Mouse (Mus musculus) ES-CJ7 (cell line): Measurements from ENCODE around the gene Tmem229b.

ENCODE experiments used
- DNase-seq: peaks from one replicate; pipeline ENCODE4 v3.0.0; 2011; ENCODE audit warnings: low read depth, low spot score

Tmem229b gene

DNA sequence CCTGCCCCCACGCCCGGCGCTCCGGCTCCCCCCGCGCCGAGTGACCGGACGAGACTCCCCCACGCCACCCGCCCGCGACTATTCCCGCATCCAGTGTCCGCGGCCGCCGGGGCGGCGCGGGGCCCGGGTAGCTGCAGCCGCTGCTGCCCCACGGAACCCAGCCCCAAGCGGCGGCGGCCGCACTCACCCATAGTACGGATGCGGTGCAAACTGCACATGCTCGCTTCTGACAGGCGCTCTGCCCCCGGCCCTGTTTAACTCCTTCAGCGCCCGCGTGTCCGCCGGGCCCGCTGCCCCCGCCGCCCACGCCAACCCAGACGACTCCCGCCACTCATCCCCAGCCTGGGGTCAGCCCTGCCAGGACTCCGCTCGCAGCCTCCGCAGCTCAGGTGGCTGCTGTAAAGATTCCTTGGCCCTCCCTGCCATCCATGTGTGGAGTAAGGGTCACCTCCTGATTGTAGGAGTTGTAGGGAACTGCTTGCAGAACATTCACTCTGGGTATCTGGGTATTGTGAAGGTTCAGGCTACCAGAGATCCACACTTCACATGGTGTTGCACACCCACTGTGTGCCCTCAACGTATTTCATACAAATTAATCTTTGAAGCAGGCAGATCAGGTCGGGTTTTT is at the start of gene Tmem229b:
Tmem229b (minus strand) TSS at position 502 of the 628 bp plus-strand sequence.
- peak; percentile 36 for DNase-seq

DNA sequence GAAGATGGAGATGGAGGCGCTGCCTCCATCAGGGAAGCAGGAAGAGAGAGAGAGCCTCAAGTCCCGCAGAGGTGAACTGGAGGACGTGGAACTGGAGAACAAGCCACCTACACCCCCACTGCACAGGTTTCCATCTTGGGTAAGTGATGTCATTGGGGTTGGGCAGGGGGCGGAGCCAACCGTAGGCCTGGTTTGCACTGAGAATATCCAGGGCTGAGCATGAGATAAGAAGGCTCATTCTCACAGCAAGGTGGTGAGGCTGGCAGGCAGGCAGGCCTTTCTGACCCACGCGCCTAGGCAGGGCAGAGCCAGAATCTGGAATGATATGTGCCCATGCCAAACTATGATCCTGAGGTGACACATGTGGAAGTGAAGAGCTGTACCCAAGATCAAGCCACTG is 47.8 kb upstream of the Tmem229b start:
- peak; percentile 28 for DNase-seq

DNA sequence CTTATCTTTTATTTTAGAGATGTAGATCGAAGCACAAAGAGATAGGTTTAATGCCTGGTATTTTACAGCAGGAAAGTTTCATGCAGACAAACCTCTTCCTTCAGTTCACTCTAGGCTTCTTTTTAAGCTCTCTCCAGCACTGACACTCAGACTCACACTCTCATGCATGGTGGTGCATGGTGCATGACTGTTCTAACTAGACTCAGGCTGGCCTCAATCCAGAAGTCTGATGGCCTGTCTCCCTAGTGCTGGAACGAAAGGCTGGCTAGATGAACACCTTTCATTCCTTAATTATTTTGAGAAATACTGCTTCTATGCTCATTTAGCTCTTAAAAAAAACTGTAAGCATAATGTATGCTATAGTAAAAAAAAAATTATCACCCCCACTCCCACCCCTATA is 44.6 kb upstream of the Tmem229b start:
- DNase-seq, result no peak

DNA sequence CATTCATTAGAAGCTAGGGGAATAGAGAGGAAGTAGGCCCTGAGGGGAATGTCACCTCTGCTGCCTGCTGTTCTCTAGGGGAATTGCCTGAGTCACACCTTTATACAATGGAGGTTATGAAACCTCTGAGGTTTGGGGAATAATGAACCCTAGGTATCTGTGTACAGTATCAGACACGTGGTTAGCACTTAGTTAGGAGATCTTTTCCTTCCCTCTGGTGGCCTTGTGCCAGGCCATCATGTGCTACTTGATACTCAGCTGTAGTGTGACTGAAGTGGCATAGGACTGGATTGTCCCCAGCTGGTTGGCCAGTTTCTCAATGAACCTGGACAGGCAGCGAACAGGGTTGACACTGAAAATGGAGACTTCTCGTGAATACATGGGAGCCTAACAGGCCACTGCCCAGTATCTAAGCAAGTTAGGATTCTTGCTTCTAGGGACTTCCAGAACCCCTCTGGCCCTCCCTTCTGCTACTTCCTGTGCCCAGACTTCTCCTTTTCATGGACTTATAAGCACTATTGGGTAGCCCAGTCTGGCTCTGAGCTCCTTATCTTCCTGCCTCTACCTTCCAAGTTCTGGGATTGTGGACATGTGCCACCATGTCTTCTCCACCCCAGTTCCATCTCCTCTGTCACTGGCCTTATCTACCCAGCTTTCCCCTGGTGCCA is 43.3 kb upstream of the Tmem229b start:
- no peak for DNase-seq

DNA sequence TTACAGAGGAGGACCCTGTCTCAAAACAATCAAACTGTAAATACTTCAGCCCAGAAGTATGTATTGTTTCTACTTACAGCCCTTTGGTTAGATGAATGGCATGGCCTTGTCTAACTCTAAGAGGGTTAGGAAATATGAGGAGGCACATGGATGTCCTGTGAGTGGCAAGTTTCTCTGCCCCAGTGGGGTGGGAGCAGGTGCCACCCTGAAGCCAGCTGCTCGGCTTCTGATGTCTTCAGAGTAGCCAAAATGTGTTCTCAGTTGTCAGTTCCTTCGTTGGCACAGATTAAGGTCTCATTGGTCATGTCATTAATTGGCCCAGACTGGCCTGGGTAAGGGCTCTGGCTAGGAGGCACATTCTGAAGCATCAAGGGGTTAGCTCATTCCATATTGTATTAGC is 42.4 kb upstream of the Tmem229b start:
- no peak for DNase-seq

DNA sequence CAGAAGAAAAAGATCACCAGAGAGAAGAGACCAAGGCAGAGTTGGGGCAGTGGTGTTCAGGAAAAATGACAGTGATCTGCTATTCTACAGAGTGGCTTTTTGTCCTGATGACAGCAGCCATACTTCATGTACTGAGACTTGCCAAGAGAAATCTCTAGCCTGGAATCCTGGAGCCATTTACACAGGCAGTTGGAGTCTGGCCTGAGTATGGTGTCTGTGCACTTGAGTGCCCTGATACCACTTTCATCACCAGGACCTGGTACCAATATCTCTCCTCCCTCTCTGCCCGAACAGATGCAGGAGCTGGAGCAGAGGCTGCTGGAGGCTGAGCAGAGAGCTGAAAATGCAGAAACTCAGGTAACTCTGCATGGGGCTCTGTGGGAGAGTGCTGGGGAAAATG is 41.5 kb upstream of the Tmem229b start:
- no peak for DNase-seq

DNA sequence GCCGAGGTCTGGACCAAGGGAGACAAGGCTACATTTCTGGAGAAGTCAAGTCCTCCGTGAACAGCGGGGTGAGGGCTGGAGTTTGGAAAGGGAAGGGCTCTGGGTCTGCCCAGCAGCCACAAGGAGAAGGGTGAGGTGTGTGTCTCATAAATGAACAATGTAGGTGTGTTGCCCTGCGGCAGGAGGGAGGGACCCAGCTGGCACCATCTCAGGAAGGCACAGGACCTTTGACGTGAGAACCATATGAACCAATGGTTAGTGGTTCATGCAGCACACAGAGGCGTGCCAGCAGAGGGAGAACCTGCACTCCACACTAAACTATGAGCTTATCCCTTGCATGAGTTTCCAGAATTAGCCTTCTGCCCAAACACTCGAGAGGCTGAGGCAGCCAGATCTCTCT is 39.8 kb upstream of the Tmem229b start:
- DNase-seq, result no peak

DNA sequence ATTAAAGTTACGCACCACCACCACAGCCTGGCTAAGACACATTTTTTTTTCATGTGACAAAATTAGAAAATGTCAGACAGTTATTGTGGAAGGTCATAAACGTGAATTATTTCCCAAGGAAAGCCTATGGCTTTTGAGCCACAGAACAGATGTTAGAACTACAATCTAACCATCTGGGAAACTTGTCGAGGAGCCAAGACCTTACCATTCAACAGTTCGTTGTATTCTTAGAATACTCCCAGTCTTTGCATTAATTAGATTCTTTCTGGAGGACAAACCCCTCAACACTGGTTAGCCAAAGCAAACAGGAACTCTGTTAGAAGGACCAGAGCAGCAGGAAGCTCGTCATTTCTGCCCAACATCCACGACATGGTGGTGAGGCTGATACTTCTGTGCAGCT is 38.7 kb upstream of the Tmem229b start:
- DNase-seq, result no peak

DNA sequence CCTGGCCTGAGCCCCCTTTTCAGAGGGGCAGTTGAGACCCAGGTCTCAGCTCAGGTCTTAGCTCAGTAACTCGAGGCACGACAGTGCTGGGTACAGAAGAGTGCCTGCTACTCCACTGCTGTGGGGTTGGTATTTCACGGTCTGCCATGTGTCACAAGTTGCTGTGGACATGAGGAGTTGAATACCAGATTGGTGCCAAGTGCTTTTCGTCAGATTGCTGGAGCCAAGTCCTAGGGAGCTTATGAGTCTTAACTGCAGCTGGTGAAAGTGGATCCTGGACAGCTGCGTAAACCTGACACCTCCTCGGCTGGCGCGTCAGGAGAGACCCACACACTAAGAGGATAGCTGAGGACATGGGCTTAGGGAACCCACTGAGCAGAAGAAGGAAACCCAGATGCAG is 37.2 kb upstream of the Tmem229b start:
- no peak for DNase-seq

DNA sequence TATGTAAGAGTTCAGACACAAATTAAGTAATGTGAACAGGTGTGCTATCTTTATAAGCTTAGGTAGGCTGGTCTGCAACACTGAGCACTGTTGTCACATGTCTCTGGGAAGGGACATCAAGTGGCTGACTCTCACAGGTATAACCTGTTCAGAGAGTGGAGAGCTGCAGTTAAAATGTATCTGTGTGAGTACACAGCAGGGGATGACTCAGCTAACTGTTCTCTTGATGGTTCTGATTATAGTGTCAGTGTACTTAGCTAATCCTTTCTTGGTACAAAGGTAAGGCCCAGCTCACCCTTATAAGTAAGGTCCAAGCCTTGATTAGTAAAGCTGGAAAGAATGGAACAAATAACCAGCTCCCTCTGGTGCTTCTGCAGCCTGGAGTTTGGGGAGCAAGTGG is 34.0 kb upstream of the Tmem229b start:
- peak; percentile 57 for DNase-seq

DNA sequence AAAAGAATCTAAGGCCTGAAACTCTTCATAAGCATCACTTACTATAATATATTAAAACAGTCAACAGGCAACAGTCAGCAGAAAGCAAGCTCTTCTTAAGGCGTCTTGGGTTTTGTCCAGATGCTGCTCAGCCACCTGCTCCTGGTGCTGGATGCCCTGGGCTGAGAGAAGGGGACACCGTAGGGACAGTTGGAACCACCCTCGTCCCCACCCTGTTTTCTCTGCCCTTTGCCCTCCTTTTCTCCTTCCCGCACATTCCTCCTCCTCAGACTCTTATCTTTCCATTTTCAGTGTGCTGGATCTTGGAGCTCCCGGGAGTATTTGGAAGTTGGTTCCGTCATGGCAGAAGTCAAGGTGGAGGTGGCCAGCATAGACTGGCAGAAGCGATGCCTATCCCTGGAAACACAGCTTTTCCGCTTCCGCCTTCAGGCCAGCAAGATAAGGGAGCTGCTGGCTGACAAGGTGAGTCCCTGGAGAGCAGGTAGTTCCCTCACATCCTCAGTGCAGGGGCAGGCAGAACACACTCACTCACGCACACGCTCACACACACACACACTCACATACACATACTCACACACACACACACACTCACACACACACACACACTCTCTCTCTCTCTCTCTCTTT is 32.9 kb upstream of the Tmem229b start:
- no peak for DNase-seq

DNA sequence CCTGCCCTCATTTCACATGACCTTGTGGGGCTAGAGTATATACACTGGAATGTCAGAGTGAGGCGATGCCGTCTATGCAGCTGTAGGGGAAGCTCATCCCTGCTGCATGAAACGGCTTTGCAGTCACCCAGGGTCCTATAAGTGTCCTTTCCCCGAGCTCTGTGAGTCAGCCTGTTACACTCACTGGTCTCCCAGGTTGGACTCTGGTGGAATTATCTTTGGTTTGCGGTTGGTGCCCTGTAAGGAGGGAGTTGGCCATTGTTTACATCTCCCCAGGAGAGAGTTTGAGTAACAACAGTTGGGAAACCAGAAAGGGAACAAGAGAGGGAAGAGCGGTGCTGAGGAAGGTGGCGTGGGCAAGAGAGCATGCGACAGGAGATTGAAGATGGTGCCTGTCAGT is 32.3 kb upstream of the Tmem229b start:
- no peak for DNase-seq

DNA sequence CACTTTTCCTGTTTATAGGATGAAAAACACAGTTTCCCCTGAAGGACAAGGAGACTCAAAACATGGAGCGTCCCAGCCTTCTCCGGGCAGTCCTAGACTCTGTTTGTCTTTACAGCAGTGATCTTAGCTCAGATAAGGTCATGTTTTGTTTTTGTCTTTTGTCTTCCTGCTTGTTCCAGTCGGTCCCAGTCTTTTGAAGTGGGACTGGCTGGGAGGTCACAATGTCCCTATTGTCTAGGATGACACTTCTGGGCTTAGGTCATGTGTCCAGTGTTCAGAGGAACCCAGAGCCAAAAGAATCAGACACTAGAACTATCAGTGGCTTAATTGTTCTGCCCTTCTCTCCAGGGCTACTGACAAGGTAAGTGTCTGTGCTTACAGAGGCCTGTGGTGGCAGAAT is 27.9 kb upstream of the Tmem229b start:
- peak; percentile 88 for DNase-seq

DNA sequence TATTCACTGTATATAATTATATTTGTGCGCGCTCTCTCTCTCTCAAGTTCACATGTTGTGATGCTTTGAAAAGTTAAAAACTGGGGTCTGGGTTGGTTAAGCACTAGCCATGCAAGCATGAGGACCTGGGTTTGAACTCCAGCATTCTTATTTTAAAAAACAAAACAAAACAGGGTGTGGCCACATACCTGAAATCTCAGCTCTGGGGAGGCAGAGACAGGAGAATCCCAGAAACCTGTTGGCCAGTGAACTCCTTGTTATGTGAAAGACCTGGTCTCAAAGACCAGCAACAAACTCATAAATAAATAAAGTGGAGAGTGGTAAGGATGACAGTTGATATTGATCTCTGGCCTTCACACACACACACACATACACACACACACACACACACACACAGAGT is 26.9 kb upstream of the Tmem229b start:
- DNase-seq, result peak; percentile 55

DNA sequence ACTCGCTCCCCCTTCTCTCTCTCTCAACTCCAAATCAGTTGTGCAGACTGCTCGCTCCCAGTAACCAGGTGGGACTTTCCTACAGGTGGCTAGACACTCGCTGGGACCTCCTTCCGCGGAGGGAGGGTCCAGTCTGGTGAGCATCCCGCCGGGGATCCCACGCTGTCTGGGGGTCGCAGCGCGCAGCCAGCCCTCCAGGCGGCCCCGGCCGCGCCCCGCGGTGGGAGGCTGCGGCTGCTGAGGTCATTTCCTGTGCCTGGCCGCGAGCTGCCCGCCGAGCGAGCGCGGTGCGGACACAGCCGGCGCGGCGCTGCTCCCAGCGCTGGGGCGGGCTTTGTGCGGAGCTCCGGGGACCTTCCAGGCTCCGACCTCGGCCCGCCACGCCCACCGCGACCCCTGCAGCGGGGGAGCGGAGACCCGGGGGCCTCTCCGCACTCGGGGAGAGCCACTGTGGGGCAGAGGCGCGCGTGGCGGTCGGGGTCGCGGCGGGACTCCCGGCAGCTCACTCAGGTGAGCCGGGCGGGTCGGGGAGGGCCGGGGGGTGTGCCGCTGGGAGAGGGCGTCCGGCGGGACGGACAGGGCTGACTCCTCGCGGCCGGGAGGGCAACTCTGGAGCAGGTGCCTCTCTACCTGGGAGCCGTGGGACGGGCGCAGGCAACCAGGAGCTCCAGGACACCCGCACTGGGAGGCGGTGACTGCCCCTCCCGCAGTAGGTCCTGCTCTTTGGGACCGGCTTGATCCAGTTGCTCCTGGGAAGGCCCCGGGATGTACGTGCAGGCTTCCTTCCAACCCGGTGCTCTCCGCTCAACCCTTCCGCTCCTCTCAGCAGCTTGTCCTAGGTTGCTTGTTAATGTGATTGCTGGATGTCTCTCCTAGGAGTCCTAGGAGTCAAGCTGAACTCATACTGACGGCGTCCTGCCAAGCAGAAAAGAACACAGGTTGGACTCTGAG is 21.8 kb upstream of the Tmem229b start, which contains the start of gene Plekhh1:
Plekhh1 (plus strand) TSS at position 253 of the 951 bp plus-strand sequence.
- peak; percentile 69 for DNase-seq

DNA sequence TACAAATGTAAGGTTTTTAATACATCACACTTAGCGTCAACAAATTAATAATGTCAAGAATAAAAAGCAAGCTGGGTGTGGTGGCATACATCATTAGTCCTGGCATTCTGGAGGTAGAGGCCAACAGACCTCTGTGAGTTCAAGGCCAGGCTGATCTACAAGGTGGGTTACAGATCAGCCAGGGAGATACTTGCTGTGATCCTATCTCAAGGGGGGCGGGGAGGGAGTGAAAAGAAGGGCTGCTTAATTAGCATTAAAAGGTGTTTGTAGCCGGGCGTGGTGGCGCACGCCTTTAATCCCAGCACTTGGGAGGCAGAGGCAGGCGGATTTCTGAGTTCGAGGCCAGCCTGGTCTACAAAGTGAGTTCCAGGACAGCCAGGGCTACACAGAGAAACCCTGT is 20.1 kb upstream of the Tmem229b start:
- DNase-seq, result peak; percentile 68

DNA sequence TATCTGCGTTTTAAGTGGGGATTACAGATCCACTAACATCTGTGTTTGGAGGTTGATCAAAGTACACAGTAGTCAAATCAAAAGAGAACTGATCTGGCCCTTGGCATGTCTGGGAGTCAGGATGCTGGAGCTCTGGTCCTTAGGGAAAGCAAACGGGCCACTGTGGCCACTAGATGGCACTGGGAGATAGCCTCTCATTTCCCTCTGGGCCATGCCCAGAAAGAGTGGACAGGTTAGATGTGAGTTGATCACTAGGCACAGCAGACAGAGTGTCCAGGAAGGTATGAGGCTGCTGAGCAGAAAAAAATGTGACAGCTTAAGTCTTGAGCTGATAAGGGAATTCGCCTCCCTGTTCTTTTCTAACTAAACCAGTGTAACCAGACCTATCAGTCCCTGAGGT is 15.5 kb upstream of the Tmem229b start:
- peak; percentile 61 for DNase-seq

DNA sequence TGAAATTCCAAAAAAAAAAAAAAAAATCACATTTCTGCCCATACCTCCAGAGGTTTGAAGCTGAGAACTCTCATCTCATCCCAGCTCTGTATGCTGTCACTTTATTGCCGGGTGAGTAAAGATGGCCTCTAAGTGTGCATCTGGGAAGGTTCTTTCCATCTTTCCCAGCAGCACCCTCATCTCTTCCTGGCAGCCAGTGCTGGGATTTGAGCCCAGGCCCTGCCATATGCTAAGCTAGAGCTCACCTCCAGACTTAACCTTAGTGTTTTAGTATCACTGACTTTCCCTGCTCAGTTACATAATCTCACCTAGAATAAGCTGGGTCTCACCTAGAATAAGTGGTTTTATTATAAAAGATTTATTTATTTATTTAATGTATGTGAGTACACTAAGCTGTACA is 14.5 kb upstream of the Tmem229b start:
- no peak for DNase-seq

DNA sequence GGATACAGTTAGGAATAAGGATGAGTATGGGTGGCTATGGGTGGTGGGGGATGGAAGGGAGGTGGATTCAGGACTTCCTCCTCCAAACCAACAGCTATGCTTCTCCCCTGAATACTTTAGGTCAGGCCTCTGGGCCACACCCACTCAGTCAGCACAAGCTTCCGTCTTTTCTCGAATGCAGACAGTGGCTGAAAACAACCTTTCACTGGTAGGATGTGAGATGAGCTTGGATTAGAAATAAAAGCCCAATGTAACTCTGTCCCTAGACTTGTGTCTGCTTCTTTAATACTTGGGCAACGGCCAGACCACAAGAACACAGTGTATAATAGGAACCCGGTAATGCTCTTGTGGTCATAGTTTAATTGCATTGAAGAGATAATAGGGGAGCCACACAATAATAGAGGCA is 10.6 kb upstream of the Tmem229b start:
- peak; percentile 35 for DNase-seq

DNA sequence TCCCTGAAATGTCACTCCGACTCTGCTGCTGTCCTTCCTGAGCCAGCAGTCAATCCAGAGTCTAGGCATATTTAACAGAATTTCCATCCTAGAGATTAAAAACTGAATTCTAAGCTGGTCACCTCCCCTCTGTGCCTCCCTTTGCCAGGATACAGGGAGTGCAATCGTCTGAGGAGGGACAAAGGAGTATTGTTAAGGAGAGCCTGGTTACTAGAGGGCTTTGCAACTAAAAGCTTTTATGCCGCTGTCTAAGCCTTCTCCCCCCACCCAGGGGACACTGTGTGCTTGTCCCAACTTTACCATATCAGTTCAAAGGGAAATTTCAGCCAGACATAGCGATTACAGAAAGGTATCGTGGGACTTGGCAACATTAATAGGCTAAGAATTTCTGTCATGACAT is 8.7 kb upstream of the Tmem229b start:
- no peak for DNase-seq

DNA sequence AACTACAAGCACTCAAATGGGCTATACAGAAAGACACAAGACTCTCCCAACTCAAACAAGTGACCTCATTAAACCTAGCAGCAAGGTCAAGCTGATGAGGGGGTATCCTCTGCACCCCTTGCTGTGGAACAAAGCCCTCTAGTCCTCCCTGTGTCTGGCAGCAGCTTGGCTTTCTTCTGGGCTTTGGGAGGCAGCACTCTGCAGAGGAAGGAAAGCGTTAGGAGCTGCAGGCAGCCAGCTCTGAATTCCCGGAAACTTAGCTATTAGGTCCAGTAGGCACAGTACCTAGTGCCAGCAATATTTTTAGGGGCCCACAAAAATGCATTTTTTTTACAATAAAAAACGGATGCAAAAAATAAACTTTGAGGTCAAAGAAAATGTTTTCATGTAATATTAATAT is 3.1 kb upstream of the Tmem229b start:
- no peak for DNase-seq
